Mouse (Mus musculus): ENCODE results near the gene Ahsa2. TPM values are rescaled to one million over a fixed set of nuclear protein-coding genes. Genes with fewer than 3 reads are reported as not detected.
"Not testable (repeated sequence)": the region's sequence is repeated elsewhere in the genome, so short reads cannot be mapped to it uniquely, and the experiment has no call there.

Ahsa2 gene
- polyA plus RNA-seq (2011; ENCODE audit: insufficient read depth, insufficient read length, low replicate concordance, missing spikeins) = 23.3 and 54.0 TPM in 2 replicates

GRCm38 (mm10) chr11:23497718-23498509 is at the start of gene Ahsa2:
Gene Ahsa2 (minus strand): TSS chr11:23498030.
- Histone ChIP-seq H3K4me3 (replicated peaks; ENCODE audit: control insufficient read depth, low read depth, low read length) (peak within 1 kb of the TSS; percentile 94), H3K4me1 (ENCODE audit: control insufficient read depth, insufficient read depth, low read length) (peaks cover 2% of the 10 kb centered on the region; the same call in 1 of the 2 replicates), H3K27ac (ENCODE audit: control insufficient read depth, insufficient read depth, low read depth, low read length, poor library complexity) (peak within 1 kb of the TSS; percentile 87)
- no peak for TF ChIP-seq CTCF (IDR thresholded peaks at IDR 0.05; ENCODE audit: control insufficient read depth, insufficient read depth, low read length)
- TF ChIP-seq POLR2A (IDR thresholded peaks at IDR 0.05; ENCODE audit: borderline replicate concordance, control insufficient read depth, low read depth, low read length) = peak; percentile 55; the same call in 1 of the 2 replicates
- WGBS = 2% methylated on average over 63 of the region's 66 CpGs

- H3K4me1 ChIP-seq (ENCODE audit: control insufficient read depth, insufficient read depth, low read length) = no peaks in the 10 kb centered on the region; the same call in 1 of the 2 replicates
- 79% methylated on average over 2 of the region's 2 CpGs for WGBS
Observed at GRCm38 (mm10) chr11:23537446-23537845, 39.6 kb upstream of the Ahsa2 start.

GRCm38 (mm10) chr11:23520473-23521205 is 22.8 kb upstream of the Ahsa2 start, which contains the start of gene 1700093K21Rik:
Gene 1700093K21Rik (minus strand): TSS chr11:23521155.
- WGBS = 77% methylated on average over 5 of the region's 5 CpGs
- Histone ChIP-seq H3K4me1 (ENCODE audit: control insufficient read depth, insufficient read depth, low read length) (no peaks in the 10 kb centered on the region), H3K27ac (ENCODE audit: control insufficient read depth, insufficient read depth, low read depth, low read length, poor library complexity) (no peak within 1 kb of the TSS), H3K4me3 (replicated peaks; ENCODE audit: control insufficient read depth, low read depth, low read length) (no peak within 1 kb of the TSS)
- TF ChIP-seq CTCF (IDR thresholded peaks at IDR 0.05; ENCODE audit: control insufficient read depth, insufficient read depth, low read length) (no peak), POLR2A (IDR thresholded peaks at IDR 0.05; ENCODE audit: borderline replicate concordance, control insufficient read depth, low read depth, low read length) (no peak)

More at GRCm38 (mm10) chr11:23537446-23537845, 39.6 kb upstream of the Ahsa2 start:
- Histone ChIP-seq H3K27ac (ENCODE audit: control insufficient read depth, insufficient read depth, low read depth, low read length, poor library complexity) (no peak overlapping the region), H3K4me3 (replicated peaks; ENCODE audit: control insufficient read depth, low read depth, low read length) (no peak overlapping the region)
- TF ChIP-seq CTCF (IDR thresholded peaks at IDR 0.05; ENCODE audit: control insufficient read depth, insufficient read depth, low read length) (no peak), POLR2A (IDR thresholded peaks at IDR 0.05; ENCODE audit: borderline replicate concordance, control insufficient read depth, low read depth, low read length) (no peak)

GRCm38 (mm10) chr11:23518981-23519380 is 21.2 kb upstream of the Ahsa2 start:
- Histone ChIP-seq H3K4me3 (replicated peaks; ENCODE audit: control insufficient read depth, low read depth, low read length) (no peak overlapping the region), H3K27ac (ENCODE audit: control insufficient read depth, insufficient read depth, low read depth, low read length, poor library complexity) (no peak overlapping the region), H3K4me1 (ENCODE audit: control insufficient read depth, insufficient read depth, low read length) (no peaks in the 10 kb centered on the region; the same call in 1 of the 2 replicates)
- 82% methylated on average over 3 of the region's 3 CpGs for WGBS
- no peak for TF ChIP-seq POLR2A (IDR thresholded peaks at IDR 0.05; ENCODE audit: borderline replicate concordance, control insufficient read depth, low read depth, low read length)
- no peak for TF ChIP-seq CTCF (IDR thresholded peaks at IDR 0.05; ENCODE audit: control insufficient read depth, insufficient read depth, low read length)

- no peak overlapping the region for H3K27ac ChIP-seq (ENCODE audit: control insufficient read depth, insufficient read depth, low read depth, low read length, poor library complexity)
- no peak overlapping the region for H3K4me3 ChIP-seq (replicated peaks; ENCODE audit: control insufficient read depth, low read depth, low read length)
- 77% methylated on average over 2 of the region's 2 CpGs for WGBS
Observed at GRCm38 (mm10) chr11:23515315-23515714, 17.5 kb upstream of the Ahsa2 start.

GRCm38 (mm10) chr11:23514785-23515184 is 17.0 kb upstream of the Ahsa2 start:
- H3K4me3 ChIP-seq (replicated peaks; ENCODE audit: control insufficient read depth, low read depth, low read length); H3K4me1 ChIP-seq (ENCODE audit: control insufficient read depth, insufficient read depth, low read length); H3K27ac ChIP-seq (ENCODE audit: control insufficient read depth, insufficient read depth, low read depth, low read length, poor library complexity): not testable (repeated sequence)
- 73% methylated on average over 4 of the region's 4 CpGs for WGBS

More at GRCm38 (mm10) chr11:23515315-23515714, 17.5 kb upstream of the Ahsa2 start:
- no peak for TF ChIP-seq CTCF (IDR thresholded peaks at IDR 0.05; ENCODE audit: control insufficient read depth, insufficient read depth, low read length)
- TF ChIP-seq POLR2A (IDR thresholded peaks at IDR 0.05; ENCODE audit: borderline replicate concordance, control insufficient read depth, low read depth, low read length) = no peak
- H3K4me1 ChIP-seq (ENCODE audit: control insufficient read depth, insufficient read depth, low read length) = no peaks in the 10 kb centered on the region; the same call in 1 of the 2 replicates

GRCm38 (mm10) chr11:23504801-23505200 is 7.0 kb upstream of the Ahsa2 start:
- not testable (repeated sequence) for H3K4me3 ChIP-seq (replicated peaks; ENCODE audit: control insufficient read depth, low read depth, low read length); H3K4me1 ChIP-seq (ENCODE audit: control insufficient read depth, insufficient read depth, low read length); H3K27ac ChIP-seq (ENCODE audit: control insufficient read depth, insufficient read depth, low read depth, low read length, poor library complexity)
- WGBS = 88% methylated on average over 5 of the region's 5 CpGs

- Histone ChIP-seq H3K4me3 (replicated peaks; ENCODE audit: control insufficient read depth, low read depth, low read length) (peak overlapping the region; percentile 7), H3K4me1 (ENCODE audit: control insufficient read depth, insufficient read depth, low read length) (peaks cover 2% of the 10 kb centered on the region; the same call in 1 of the 2 replicates), H3K27ac (ENCODE audit: control insufficient read depth, insufficient read depth, low read depth, low read length, poor library complexity) (no peak overlapping the region)
- TF ChIP-seq CTCF (IDR thresholded peaks at IDR 0.05; ENCODE audit: control insufficient read depth, insufficient read depth, low read length) (no peak), POLR2A (IDR thresholded peaks at IDR 0.05; ENCODE audit: borderline replicate concordance, control insufficient read depth, low read depth, low read length) (no peak)
- WGBS = 15% methylated on average over 5 of the region's 5 CpGs
Observed at GRCm38 (mm10) chr11:23498609-23499008, 779 bp upstream of the Ahsa2 start.
